Mouse (Mus musculus): ENCODE measurements around the gene Col18a1.

GRCm38 (mm10) chr10:77206134-77206533, 39.8 kb upstream of the Col18a1 start:
- TF ChIP-seq CTCF (IDR thresholded peaks at IDR 0.05; ENCODE audit: borderline replicate concordance, extremely low read depth, insufficient read depth, insufficient read length), result no peak
- no peak for TF ChIP-seq POLR2A (IDR thresholded peaks at IDR 0.05; ENCODE audit: borderline replicate concordance, extremely low read depth, insufficient read depth, insufficient read length, poor library complexity, severe bottlenecking)
